Mouse (Mus musculus) Patski (cell line): Measurements from ENCODE around the gene Vmn2r83. TPM values are rescaled to one million over a fixed set of nuclear protein-coding genes. Genes with fewer than 3 reads are reported as not detected.
"Not testable (repeated sequence)": the region's sequence is repeated elsewhere in the genome, so short reads cannot be mapped to it uniquely, and the experiment has no call there.

Experiments used
- ATAC-seq: fragments of 100-300 bp; one replicate; pipeline ENCODE4 v1.8.0; 2021
- CTCF ChIA-PET: fragments of 350-600 bp; sonication (Branson Sonifier 250); formaldehyde crosslinking; loops from one replicate; lab custom pipeline; 2022; ENCODE audit warnings: inconsistent platforms; lab: Charles Lee
- POLR2A ChIA-PET: fragments of 350-600 bp; sonication (Branson Sonifier 250); formaldehyde crosslinking; loops from one replicate; lab custom pipeline; 2022; ENCODE audit warnings: antibody characterized with exemption, inconsistent platforms; lab: Charles Lee
- DNase-seq: peaks from one replicate; pipeline ENCODE4 v3.0.0-alpha.2; 2011; ENCODE audit warnings: low read depth, low spot score
- H3K27me3 ChIP-seq: fragments of 371-371 bp; one replicate; pipeline ENCODE4 v1.5.1; 2021
- CTCF ChIP-seq: fragments of 100-300 bp; IDR thresholded peaks from one replicate; pipeline ENCODE4 v1.5.1; 2021
- in situ Hi-C: fragments of 300-500 bp; cut with MboI; formaldehyde crosslinking; loops from 3 replicates; pipeline ENCODE4 v1.11.1; 2018; ENCODE audit warnings: low pct_unique_long_range_greater_than_20kb, mixed read lengths
- polyA plus RNA-seq: library from polyadenylated mRNA; unstranded; gene quantifications from one replicate; pipeline ENCODE4 v1.2.3, GENCODE M21; 2021

The Vmn2r83 gene
- polyA plus RNA-seq, result not detected

DNA sequence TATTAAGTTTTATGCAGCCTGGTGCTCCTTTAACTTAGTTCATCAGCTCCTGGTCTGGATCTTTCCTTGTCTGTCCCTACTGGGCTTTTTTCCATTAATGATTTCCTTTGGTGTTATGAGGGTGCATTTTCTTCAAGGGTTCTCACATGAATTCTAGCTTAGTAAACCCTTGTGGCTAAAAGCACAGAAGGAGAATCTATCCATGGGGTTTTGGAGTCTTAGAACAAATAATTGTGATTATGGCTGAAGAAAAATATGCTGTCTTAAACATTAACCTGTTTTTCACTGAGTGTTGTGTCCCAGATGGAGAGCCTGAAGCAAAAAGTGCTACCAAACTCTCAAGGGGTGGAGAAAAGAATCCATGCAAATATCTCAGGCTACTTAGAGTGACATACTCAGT lies at the start of gene Vmn2r83:
TSS of gene Vmn2r83 (plus strand) at position 301 of the 400 bp plus-strand sequence.
- POLR2A ChIA-PET, result no interaction called here
- no peak for TF ChIP-seq CTCF
- ATAC-seq (no peak), DNase-seq (no peak)
- peaks cover 13% of the 10 kb centered on the region for H3K27me3 ChIP-seq
- CTCF ChIA-PET, result no interaction called here
- in situ Hi-C loops, result no loop called here

DNA sequence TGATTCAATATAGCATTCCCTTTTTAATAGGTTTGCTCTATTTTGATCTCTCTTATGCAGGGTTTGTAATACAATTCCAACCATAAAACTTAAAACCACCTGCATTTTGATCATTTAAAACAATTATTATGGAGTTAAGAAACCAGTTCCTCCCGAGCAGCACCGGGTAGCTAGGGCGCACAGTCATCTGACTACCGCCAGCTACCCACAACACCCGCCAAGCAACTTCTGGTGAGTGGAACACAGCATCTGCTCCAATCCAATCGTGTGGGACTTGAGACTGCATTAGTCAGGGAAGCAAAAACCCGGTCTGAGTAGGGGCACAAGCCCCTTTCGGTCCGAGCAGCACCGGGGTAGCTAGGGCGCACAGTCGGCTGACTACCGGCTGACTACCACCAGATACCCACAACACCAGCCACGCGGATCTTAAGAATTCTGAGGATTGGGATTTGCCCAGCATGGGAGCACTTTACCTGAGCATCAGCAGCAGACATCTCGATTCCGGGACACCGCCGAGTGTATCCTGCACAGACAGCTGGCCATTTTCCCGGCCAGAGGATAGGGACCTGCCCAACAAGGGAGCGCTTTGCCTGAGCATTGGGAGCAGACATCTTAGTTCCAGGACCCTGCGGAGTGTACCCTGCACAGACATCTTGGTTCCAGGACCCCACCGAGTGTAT lies 33.2 kb upstream of the Vmn2r83 start:
- ATAC-seq, POLR2A ChIA-PET, DNase-seq, in situ Hi-C loops, CTCF ChIA-PET: not testable (repeated sequence)
- peaks cover 12% of the 10 kb centered on the region for H3K27me3 ChIP-seq

DNA sequence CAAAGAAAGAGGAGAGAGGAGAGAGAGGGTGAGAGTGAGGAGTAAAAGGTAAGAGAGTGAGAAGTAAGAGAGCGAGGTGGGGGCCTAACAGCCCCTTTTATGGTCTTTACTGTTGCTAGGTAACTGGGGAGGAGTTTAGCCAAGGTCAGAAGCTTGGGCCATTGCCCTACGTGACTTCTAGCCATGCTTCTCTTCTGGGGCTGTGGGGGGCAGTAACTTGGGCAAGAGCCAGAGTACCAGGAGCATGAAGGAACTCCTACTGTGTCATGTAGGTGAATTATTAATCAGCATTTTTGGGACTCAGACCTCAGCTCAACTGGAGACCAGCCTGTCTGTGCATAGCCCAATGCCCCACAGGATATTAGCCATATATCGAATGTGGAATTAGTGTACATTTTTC lies 27.4 kb downstream of the Vmn2r83 start:
- DNase-seq (no peak), ATAC-seq (no peak)
- no peak for TF ChIP-seq CTCF
- in situ Hi-C loops, result no loop called here
- peaks cover 10% of the 10 kb centered on the region for H3K27me3 ChIP-seq
- CTCF ChIA-PET, result no interaction called here
- POLR2A ChIA-PET, result interaction anchor here (1.0 kb wide), 1 partner anchor 32 kb away, joined by 10 read pairs; no protein-coding TSS in a partner anchor

DNA sequence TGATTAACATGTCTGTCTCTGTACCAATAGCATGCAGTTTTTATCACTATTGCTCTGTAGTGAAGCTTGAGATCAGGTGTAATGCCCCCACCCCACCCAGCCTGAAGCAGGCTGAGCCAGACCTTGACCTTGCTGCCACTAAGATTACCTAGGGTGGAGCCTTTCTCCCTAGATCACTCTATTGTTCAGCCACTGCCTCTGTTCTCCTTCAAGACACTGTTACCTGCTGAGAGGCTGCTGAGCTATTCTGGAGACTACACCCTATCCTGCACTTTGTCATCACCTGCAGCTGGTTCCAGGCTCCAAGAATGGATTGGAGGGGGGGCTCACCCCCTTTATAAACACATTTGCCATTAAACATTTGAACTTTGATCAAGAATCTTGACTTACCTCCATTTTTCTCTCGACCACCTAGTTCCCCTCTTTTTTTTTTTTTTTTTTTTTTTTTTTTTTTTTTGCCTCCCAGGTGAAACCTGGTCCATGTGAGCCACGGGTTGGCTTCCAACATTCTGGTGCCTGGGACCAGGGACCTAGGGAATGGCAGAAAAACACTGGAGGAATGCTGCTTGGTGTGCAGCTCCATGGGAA lies 28.3 kb downstream of the Vmn2r83 start:
- peaks cover 10% of the 10 kb centered on the region for H3K27me3 ChIP-seq
- ChIA-PET POLR2A (interaction anchor here (1.0 kb wide), 1 partner anchor 31 kb away, joined by 10 read pairs; no protein-coding TSS in a partner anchor), CTCF (no interaction called here)
- in situ Hi-C loops, result no loop called here
- no peak for TF ChIP-seq CTCF
- no peak for ATAC-seq
- DNase-seq, result no peak

DNA sequence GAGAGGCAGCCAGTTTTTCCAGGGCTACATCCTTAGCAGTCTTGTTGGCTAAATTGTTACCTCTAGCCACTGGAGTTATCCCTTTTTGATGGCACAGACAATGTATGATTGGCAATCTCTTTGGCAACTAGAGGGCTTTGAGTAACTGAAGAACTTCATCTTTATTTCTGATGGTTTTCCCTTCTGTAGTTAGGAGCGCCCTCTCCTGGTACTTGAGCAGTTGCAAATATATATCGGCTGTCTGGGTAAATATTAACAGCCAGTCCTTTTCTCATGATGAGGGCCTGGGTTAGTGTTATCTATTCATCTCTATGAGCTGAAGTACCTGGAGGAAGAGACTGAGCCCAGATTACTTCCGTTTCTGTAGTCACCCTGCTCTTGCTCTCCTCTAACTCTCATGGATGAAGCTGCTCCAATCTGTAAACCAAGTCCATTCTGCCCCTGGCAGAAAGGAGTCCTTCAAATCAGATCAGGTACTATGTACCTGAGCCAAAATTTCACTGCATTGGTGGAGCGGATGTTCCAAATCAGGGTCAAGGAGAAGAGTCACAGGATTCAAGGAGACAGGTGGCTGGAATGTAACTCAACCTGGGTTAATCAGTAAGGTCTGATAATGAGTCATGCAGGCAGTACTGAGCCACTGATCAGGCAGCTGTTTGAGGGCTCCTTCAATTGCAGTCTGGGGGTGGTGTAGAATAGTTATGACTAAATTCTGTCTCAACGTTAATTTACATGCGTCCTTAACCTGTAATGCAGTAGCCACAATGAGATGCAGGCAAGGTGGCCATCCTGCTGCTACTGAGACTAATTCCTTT lies 34.5 kb downstream of the Vmn2r83 start:
- peak; percentile 45 for TF ChIP-seq CTCF
- ATAC-seq (peak; percentile 76), DNase-seq (peak; percentile 0)
- H3K27me3 ChIP-seq, result no peaks in the 10 kb centered on the region
- POLR2A ChIA-PET, result no interaction called here
- in situ Hi-C loops, result no loop called here
- CTCF ChIA-PET, result no interaction called here

DNA sequence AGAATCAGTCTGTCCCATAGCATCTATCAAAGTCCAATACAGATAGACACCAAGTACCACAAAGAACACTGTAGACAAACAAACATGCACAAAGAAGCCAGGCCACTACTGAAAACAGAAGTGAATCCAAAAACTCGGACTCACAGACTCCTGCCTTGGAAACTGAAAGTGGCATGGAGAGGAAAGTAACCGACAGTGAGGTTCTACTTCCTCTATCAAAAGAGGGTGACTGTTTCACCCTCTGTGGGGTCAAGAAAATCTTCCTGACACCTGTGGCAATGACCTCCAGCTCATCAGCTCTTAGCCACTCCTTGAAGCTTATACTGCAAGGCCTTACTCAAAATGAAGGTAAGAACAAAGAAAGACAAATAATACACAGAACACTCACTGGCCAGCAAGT lies 38.2 kb downstream of the Vmn2r83 start:
- no peak for TF ChIP-seq CTCF
- ATAC-seq (no peak), DNase-seq (no peak)
- ChIA-PET CTCF (interaction anchor here (1.0 kb wide), 1 partner anchor 9 kb away, joined by 3 read pairs; no protein-coding TSS in a partner anchor), POLR2A (no interaction called here)
- no peaks in the 10 kb centered on the region for H3K27me3 ChIP-seq
- in situ Hi-C loops, result no loop called here

DNA sequence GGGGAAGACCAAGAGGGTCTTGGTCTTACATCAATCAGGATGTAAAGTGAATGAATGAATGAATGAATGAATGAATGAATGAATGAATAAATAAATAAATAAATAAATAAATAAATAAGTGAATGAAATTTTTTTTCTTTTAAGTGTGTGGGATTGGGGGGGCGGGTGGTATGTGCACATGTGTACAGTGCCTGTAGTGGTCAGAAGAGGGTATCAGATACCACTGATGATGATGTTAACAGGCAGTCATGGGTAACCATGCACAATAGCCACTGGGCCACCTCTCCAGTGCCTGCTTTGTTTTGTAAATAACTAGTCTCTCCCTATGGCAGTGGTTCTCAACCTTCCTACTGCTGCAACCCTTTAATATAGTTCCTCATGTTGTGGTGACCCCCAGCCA lies 55.9 kb downstream of the Vmn2r83 start:
- CTCF ChIA-PET, result no interaction called here
- DNase-seq (no peak), ATAC-seq (no peak)
- no peaks in the 10 kb centered on the region for H3K27me3 ChIP-seq
- POLR2A ChIA-PET, result no interaction called here
- in situ Hi-C loops, result no loop called here
- no peak for TF ChIP-seq CTCF

DNA sequence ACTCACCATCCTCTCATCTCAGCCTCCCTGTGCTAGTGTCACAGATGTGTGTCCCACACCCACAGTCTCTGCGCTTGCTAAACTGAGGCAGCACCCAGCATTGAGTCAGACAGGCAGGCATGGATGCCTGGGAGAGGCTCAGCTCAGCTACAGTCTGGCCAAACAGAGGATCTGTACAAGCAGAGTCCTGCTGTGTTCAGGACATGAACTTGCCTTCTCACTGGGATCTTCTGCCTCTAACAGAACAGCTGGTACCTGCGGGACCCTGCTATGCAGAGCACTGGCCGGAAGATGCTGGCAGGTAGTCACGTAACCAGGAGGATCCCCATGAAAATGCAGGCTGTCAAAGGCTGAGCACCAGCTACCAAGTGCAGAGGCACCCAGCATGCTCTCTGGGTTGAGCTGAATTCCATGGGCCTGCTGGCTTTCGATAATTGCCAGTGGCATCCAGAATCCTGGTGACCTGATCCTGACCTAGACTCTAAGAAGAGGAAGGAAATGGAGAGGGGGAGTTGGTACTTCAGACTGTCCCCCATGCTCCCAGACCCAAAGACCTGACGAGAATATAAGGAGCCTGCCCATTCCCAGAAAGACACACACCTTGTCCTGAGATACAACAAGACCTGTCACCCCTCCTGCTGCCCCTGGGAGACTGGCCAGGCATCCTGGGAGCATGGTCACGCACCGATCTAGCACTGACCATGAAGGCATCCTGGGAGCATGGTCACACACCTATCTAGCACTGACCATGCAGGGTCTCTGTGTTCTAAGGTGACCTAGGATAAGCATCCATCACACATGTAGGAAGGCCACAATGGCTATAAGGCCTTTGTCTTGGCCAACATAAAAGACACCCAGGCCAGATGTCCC lies 57.2 kb downstream of the Vmn2r83 start:
- POLR2A ChIA-PET, result no interaction called here
- no peak for ATAC-seq
- TF ChIP-seq CTCF, result no peak
- H3K27me3 ChIP-seq, result no peaks in the 10 kb centered on the region
- CTCF ChIA-PET, result no interaction called here
- DNase-seq, result no peak
- in situ Hi-C loops, result no loop called here

DNA sequence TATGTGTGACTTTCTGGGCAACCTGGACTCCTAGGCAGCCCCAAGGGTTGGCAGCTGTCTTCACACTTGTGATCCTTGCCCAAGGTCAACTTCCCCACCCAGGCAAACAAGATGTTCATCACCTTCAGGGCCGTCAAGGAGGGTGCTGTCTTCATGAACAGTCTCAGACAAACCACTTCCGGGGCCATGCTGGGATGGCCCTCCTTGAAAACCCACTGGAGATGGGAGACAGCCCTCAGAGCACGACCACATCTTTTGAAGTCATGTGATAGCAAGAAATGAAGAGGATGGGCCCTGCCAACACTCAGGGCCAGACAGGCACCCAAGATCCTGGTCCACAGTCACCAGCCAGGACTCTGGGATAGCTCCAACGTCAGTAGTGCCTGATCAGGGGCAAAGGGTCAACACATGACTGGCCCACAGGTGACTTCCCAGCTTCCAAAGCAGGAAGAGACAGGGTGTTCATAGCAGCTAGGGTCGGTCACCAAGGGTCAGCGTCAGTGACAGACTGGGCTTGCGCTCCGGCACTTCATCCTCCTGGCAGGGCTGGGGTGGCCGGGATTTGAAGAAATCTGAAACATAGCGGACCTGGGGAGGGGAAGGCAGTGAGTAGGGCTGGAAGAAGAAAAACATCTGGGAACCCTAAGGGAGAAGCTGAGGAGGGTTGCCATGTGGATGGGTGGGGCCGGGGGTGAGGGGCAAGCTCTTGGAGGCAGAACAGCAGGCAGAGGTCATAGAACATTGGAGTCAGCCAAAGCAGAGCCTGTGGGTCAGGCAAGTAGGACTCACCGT lies 58.3 kb downstream of the Vmn2r83 start:
- ATAC-seq, result no peak
- H3K27me3 ChIP-seq, result no peaks in the 10 kb centered on the region
- POLR2A ChIA-PET, result no interaction called here
- CTCF ChIA-PET, result no interaction called here
- in situ Hi-C loops, result no loop called here
- no peak for DNase-seq
- TF ChIP-seq CTCF, result no peak
